Mouse (Mus musculus) liver, postnatal 0 days (tissue): ENCODE measurements around the gene Lmnb2.

Source experiments
- CTCF ChIP-seq: sonication (generic); IDR thresholded peaks from 2 replicates; pipeline ENCODE4 v1.5.1; 2016; ENCODE audit warnings: antibody characterized with exemption, low read depth
- EP300 ChIP-seq: IDR thresholded peaks from 2 replicates; pipeline ENCODE4 v1.6.1; 2016; ENCODE audit warnings: antibody characterized with exemption, low read depth, mild to moderate bottlenecking

DNA sequence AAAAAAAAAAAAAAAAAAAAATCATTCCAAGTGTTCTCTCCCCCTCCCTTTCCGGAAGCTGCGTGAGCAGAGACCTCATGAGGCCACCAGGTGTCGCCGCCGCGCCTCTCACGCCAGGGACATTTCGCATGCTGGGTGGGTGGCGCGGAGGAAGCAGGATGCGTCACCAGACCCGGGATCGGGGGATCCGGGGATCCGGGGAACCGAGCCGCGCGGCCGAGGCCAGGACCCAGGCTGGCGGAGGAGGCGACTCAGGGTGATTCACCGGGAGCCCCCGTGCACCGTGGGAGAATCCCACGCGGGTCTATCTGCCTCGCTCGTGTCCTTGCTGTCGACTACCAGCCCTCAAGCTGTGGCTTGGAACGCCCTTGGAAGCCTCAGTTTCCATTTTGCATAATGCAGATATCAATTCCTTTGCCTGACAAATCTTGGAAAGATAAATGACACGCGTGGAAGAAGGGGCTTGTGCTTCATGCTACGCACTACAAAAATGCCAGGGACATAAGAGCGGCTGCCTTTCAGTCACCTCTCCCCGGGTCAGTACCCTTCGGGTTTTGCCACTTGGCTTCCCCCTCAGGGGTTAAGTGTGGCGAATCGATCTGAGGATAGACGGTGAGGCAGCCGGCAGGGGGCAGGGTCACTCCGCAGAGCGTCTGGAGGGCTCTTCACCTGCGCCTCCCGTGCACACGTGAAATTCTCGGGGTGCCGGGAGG, 10.7 kb upstream of the Lmnb2 start:
- peak; percentile 92 for TF ChIP-seq CTCF
- no peak for TF ChIP-seq EP300
